Mouse (Mus musculus) MEL (cell line): Measurements from ENCODE around the gene Braf. TPM values are rescaled to one million over a fixed set of nuclear protein-coding genes. Genes with fewer than 3 reads are reported as not detected.

ENCODE experiments used
- DNase-seq: peaks from one replicate; pipeline ENCODE4 v3.0.0; 2011; ENCODE audit warnings: low read depth, low spot score
- H3K27ac ChIP-seq: 2 replicates; pipeline ENCODE4 v1.5.1; 2012; ENCODE audit warnings: low read depth, mild to moderate bottlenecking, control low read depth, low read length, moderate library complexity; ENCODE audit not compliant: control insufficient read depth
- H3K27me3 ChIP-seq, 2 experiments: fragments of 150-350 bp in 1 of 2; sonication (generic) in 1 of 2; 2 replicates each; pipeline ENCODE4 v1.6.1; 2012; ENCODE audit warnings: low read length in 2 of 2, mild to moderate bottlenecking in 2 of 2, improper control_type of control experiment in 1 of 2, moderate library complexity in 1 of 2; ENCODE audit not compliant: insufficient read depth in 2 of 2, control insufficient read depth in 1 of 2
- H3K36me3 ChIP-seq, 2 experiments: 2 replicates each; pipeline ENCODE4 v1.6.1; 2012 to 2014; ENCODE audit warnings: low read length in 2 of 2, improper control_type of control experiment in 1 of 2, inconsistent platforms in 1 of 2, mild to moderate bottlenecking in 1 of 2; ENCODE audit not compliant: insufficient read depth in 2 of 2, control insufficient read depth in 1 of 2
- H3K4me1 ChIP-seq, 2 experiments: fragments of 150-350 bp in 1 of 2; sonication (generic) in 1 of 2; 2 replicates each; pipeline ENCODE4 v1.6.1; 2012; ENCODE audit warnings: low read length in 2 of 2, improper control_type of control experiment in 1 of 2, mild to moderate bottlenecking in 1 of 2; ENCODE audit not compliant: insufficient read depth in 2 of 2, control insufficient read depth in 1 of 2
- H3K4me3 ChIP-seq, 2 experiments: fragments of 150-350 bp in 1 of 2; sonication (generic) in 1 of 2; 2 replicates each; pipeline ENCODE4 v1.5.1; 2012; ENCODE audit warnings: low read depth in 2 of 2, low read length in 2 of 2, mild to moderate bottlenecking in 2 of 2, moderate library complexity in 2 of 2, control low read depth in 1 of 2, improper control_type of control experiment in 1 of 2; ENCODE audit not compliant: control insufficient read depth in 1 of 2, insufficient read depth in 1 of 2
- H3K79me2 ChIP-seq: 2 replicates; pipeline ENCODE4 v1.6.1; 2012; ENCODE audit warnings: mild to moderate bottlenecking, low read length, moderate library complexity; ENCODE audit not compliant: control insufficient read depth, poor library complexity, insufficient read depth
- H3K9ac ChIP-seq: 2 replicates; pipeline ENCODE4 v1.6.1; 2012; ENCODE audit warnings: low read depth, mild to moderate bottlenecking, control low read depth, low read length, moderate library complexity; ENCODE audit not compliant: control insufficient read depth, poor library complexity, severe bottlenecking
- H3K9me3 ChIP-seq: fragments of 150-350 bp; sonication (generic); replicated peaks from 2 replicates; pipeline ENCODE4 v1.6.1; 2012; ENCODE audit warnings: mild to moderate bottlenecking, low read length, improper control_type of control experiment, moderate library complexity; ENCODE audit not compliant: insufficient read depth
- BHLHE40 ChIP-seq: IDR thresholded peaks from 2 replicates; pipeline ENCODE4 v1.6.1; 2012; ENCODE audit warnings: low read depth, mild to moderate bottlenecking, inconsistent platforms, low read length, improper control_type of control experiment, borderline replicate concordance
- CHD1 ChIP-seq: IDR thresholded peaks from 2 replicates; pipeline ENCODE4 v1.6.1; 2012; ENCODE audit warnings: low read depth, mild to moderate bottlenecking, inconsistent platforms, low read length, improper control_type of control experiment
- CHD2 ChIP-seq: IDR thresholded peaks from 2 replicates; pipeline ENCODE4 v1.6.1; 2011; ENCODE audit warnings: low read length, improper control_type of control experiment
- CTCF ChIP-seq, 3 experiments: IDR thresholded peaks in 2 of 3; conservative IDR thresholded peaks in 1 of 3; 2 replicates each; pipeline ENCODE4 v1.5.1; 2011 to 2012; ENCODE audit warnings: low read length in 3 of 3, low read depth in 2 of 3, mild to moderate bottlenecking in 2 of 3, improper control_type of control experiment in 1 of 3, inconsistent platforms in 1 of 3, mixed read lengths in 1 of 3, moderate library complexity in 1 of 3; ENCODE audit not compliant: control insufficient read depth in 1 of 3, insufficient read depth in 1 of 3, poor library complexity in 1 of 3, severe bottlenecking in 1 of 3
- E2F4 ChIP-seq: IDR thresholded peaks from 2 replicates; pipeline ENCODE4 v1.6.1; 2011; ENCODE audit warnings: low read depth, low read length, improper control_type of control experiment, borderline replicate concordance
- EP300 ChIP-seq, 2 experiments: IDR thresholded peaks; 2 replicates each; pipeline ENCODE4 v1.6.1; 2011; ENCODE audit warnings: improper control_type of control experiment in 2 of 2, low read length in 2 of 2, low read depth in 1 of 2, mild to moderate bottlenecking in 1 of 2
- ETS1 ChIP-seq: IDR thresholded peaks from 2 replicates; pipeline ENCODE4 v1.6.1; 2012; ENCODE audit warnings: low read depth, mild to moderate bottlenecking, inconsistent platforms, low read length, improper control_type of control experiment, moderate library complexity
- KAT2A ChIP-seq: conservative IDR thresholded peaks from 2 replicates; pipeline ENCODE4 v1.6.1; 2012; ENCODE audit warnings: low read depth, low read length, improper control_type of control experiment, inconsistent platforms
- MAFK ChIP-seq: IDR thresholded peaks from 2 replicates; pipeline ENCODE4 v1.6.1; 2011; ENCODE audit warnings: low read depth, mild to moderate bottlenecking, low read length, improper control_type of control experiment, borderline replicate concordance
- MEF2A ChIP-seq: IDR thresholded peaks from 2 replicates; pipeline ENCODE4 v1.6.1; 2014; ENCODE audit warnings: low read depth, mild to moderate bottlenecking, inconsistent platforms, low read length, improper control_type of control experiment; ENCODE audit not compliant: poor library complexity, insufficient replicate concordance, severe bottlenecking; ENCODE audit errors: extremely low read depth
- MXI1 ChIP-seq: IDR thresholded peaks from 2 replicates; pipeline ENCODE4 v1.6.1; 2011; ENCODE audit warnings: mild to moderate bottlenecking, low read depth, low read length, improper control_type of control experiment
- MYC ChIP-seq: IDR thresholded peaks from 2 replicates; pipeline ENCODE4 v1.6.1; 2011; ENCODE audit warnings: low read depth, mild to moderate bottlenecking, low read length, improper control_type of control experiment, moderate library complexity
- POLR2A ChIP-seq, 2 experiments: IDR thresholded peaks; 2 replicates each; pipeline ENCODE4 v1.6.1; 2011 to 2012; ENCODE audit warnings: low read length in 2 of 2, mild to moderate bottlenecking in 2 of 2, control low read depth in 1 of 2, improper control_type of control experiment in 1 of 2, low read depth in 1 of 2, moderate library complexity in 1 of 2; ENCODE audit not compliant: control insufficient read depth in 1 of 2, insufficient read depth in 1 of 2, poor library complexity in 1 of 2
- POLR2AphosphoS5 ChIP-seq: IDR thresholded peaks from 2 replicates; pipeline ENCODE4 v1.6.1; 2012; ENCODE audit warnings: low read depth, borderline replicate concordance, mild to moderate bottlenecking, inconsistent platforms, low read length, moderate library complexity, mixed read lengths
- RAD21 ChIP-seq: IDR thresholded peaks from 2 replicates; pipeline ENCODE4 v1.6.1; 2011; ENCODE audit warnings: mild to moderate bottlenecking, low read depth, low read length, improper control_type of control experiment
- RCOR1 ChIP-seq: IDR thresholded peaks from 2 replicates; pipeline ENCODE4 v1.6.1; 2012; ENCODE audit warnings: low read depth, mild to moderate bottlenecking, inconsistent platforms, low read length, improper control_type of control experiment
- SMC3 ChIP-seq: IDR thresholded peaks from 2 replicates; pipeline ENCODE4 v1.6.1; 2011; ENCODE audit warnings: low read depth, low read length, improper control_type of control experiment
- TAL1 ChIP-seq: IDR thresholded peaks from 2 replicates; pipeline ENCODE4 v1.6.1; 2012; ENCODE audit warnings: mild to moderate bottlenecking, inconsistent platforms, low read length, moderate library complexity, mixed read lengths
- TBP ChIP-seq: IDR thresholded peaks from 2 replicates; pipeline ENCODE4 v1.8.0; 2011; ENCODE audit warnings: low read depth, low read length, improper control_type of control experiment
- UBTF ChIP-seq: IDR thresholded peaks from 2 replicates; pipeline ENCODE4 v1.6.1; 2012; ENCODE audit warnings: low read depth, mild to moderate bottlenecking, inconsistent platforms, low read length, improper control_type of control experiment, moderate library complexity, borderline replicate concordance; ENCODE audit not compliant: insufficient read depth
- USF2 ChIP-seq, 2 experiments: IDR thresholded peaks; 2 replicates each; pipeline ENCODE4 v1.6.1; 2011 to 2012; ENCODE audit warnings: improper control_type of control experiment in 2 of 2, low read length in 2 of 2, borderline replicate concordance in 1 of 2, inconsistent platforms in 1 of 2, low read depth in 1 of 2, mild to moderate bottlenecking in 1 of 2; ENCODE audit not compliant: insufficient read depth in 1 of 2
- ZC3H11A ChIP-seq: IDR thresholded peaks from 2 replicates; pipeline ENCODE4 v1.6.1; 2012; ENCODE audit warnings: low read depth, mild to moderate bottlenecking, inconsistent platforms, low read length, improper control_type of control experiment
- ZKSCAN1 ChIP-seq: IDR thresholded peaks from 2 replicates; pipeline ENCODE4 v1.6.1; 2012; ENCODE audit warnings: low read depth, mild to moderate bottlenecking, inconsistent platforms, low read length, improper control_type of control experiment, moderate library complexity
- ZNF384 ChIP-seq: IDR thresholded peaks from 2 replicates; pipeline ENCODE4 v1.6.1; 2012; ENCODE audit warnings: low read depth, mild to moderate bottlenecking, inconsistent platforms, low read length, improper control_type of control experiment
- polyA plus RNA-seq, 2 experiments: library from polyadenylated mRNA; stranded (reverse) in 1 of 2; unstranded in 1 of 2; fragments of >175 nt in 1 of 2; fragments of >200 nt in 1 of 2; gene quantifications; 2 replicates each; pipeline versions ENCODE4 v1.2.1 to v1.2.4; 2012; ENCODE audit warnings: low replicate concordance in 2 of 2, low read depth in 1 of 2; ENCODE audit not compliant: insufficient read length in 2 of 2, insufficient read depth in 1 of 2, missing spikeins in 1 of 2
- total RNA-seq: library from RNA; depleted of rRNA; stranded (reverse); fragments of 300-350 nt; gene quantifications from 2 replicates; pipeline ENCODE4 v1.2.3, GENCODE M21; 2012

Braf gene
- total and polyA plus RNA-seq, 3 experiments: 6.3 to 8.4 TPM; not detected in 1

DNA sequence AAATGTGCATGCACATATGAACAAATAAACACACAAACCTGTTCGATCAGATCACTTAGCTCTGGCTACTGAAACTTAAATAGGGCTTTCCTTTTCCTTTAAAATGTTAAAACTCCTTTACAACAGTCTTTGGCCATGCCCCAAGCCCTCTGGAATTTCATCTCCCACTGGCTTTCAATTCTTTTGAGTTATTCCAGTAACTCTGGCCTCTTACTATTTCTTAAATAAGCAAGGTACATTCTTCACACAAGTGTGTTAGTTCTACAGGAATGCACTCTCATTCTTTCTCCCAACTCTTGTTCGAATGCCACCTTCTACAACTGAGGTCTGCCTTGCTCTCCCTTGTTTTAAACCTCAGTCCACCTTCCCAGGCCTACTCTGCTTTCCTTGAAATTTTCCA lies 8.2 kb downstream of the Braf start:
- H3K27me3 ChIP-seq: no peaks in the 10 kb centered on the region
- no peak for TF ChIP-seq EP300 (IDR thresholded peaks at IDR 0.05; ENCODE audit: low read depth in 1 of 2, low read length in 2 of 2)
- TF ChIP-seq SMC3: no peak
- no peak for TF ChIP-seq CTCF (IDR thresholded peaks at IDR 0.05 in 2 of 3, conservative IDR thresholded peaks at IDR 0.05 in 1 of 3; ENCODE audit: control insufficient read depth in 1 of 3, insufficient read depth in 1 of 3, low read depth in 2 of 3, low read length in 3 of 3, poor library complexity in 1 of 3, severe bottlenecking in 1 of 3)
- TF ChIP-seq KAT2A: no peak
- no peak for TF ChIP-seq ZNF384
- TF ChIP-seq, all 39 proteins: peak for 0
- DNase-seq: no peak
- Histone ChIP-seq H3K4me3 (no peak overlapping the region), H3K9ac (no peak overlapping the region), H3K4me1 (no peaks in the 10 kb centered on the region), H3K9me3 (no peaks in the 10 kb centered on the region), H3K36me3 (no peaks in the 10 kb centered on the region; a peak in 1 of 4 replicates), H3K79me2 (peaks cover 13% of the 10 kb centered on the region), H3K27ac (no peak overlapping the region)

DNA sequence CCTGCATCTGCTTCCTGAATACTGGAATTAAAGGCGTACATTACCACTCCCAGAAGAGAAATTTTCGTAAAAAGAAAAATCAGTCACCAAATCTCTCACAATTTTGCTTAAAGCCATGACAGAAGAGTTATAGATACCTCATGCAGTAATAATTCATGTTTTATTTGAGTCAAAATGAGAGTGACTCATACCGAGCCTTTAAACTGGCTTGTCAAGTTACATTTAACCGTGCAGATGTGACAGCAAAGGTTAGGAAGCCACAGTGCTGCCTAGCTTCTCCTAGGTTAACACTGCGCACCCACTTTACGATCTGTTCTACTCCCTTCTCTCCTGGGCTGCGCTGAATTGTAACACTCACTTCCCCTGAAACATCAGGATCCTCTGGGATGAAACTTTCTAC lies 10.9 kb downstream of the Braf start:
- no peaks in the 10 kb centered on the region for H3K4me1 ChIP-seq
- TF ChIP-seq POLR2A (IDR thresholded peaks at IDR 0.05; ENCODE audit: control insufficient read depth in 1 of 2, insufficient read depth in 1 of 2, low read depth in 1 of 2, low read length in 2 of 2, poor library complexity in 1 of 2): no peak
- no peak for TF ChIP-seq RAD21
- TF ChIP-seq ZNF384: no peak
- no peak for TF ChIP-seq RCOR1
- TF ChIP-seq MAFK: no peak
- TF ChIP-seq E2F4: no peak
- TF ChIP-seq, all 39 proteins: peak for 0
- no peak overlapping the region for H3K4me3 ChIP-seq

DNA sequence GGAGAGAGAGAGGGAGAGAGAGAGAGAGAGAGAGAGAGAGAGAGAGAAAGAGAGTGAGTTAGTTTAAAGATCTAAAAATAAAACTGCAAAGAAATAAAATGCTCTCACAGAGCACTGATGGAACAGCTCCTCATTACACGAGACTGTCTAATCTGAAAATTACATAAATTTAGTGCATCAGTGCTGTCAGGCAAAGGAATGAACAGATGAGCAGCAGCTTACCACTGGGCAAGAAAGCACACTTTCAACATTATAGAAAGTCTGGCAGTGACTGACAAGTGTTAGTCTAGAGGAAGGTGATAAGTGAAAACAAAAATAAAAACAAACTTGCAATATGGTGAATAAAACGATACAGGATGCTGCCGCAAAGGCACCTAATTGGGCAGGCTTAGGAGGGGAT lies 11.9 kb downstream of the Braf start:
- Histone ChIP-seq H3K9ac (no peak overlapping the region), H3K9me3 (no peaks in the 10 kb centered on the region), H3K36me3 (peaks cover 0 to 3% of the 10 kb centered on the region in 2 experiments; a peak in 2 of 4 replicates), H3K79me2 (no peaks in the 10 kb centered on the region; the same call in 1 of the 2 replicates), H3K27me3 (no peaks in the 10 kb centered on the region), H3K4me1 (no peaks in the 10 kb centered on the region), H3K4me3 (no peak overlapping the region), H3K27ac (no peak overlapping the region)
- DNase-seq: no peak
- TF ChIP-seq POLR2AphosphoS5: no peak
- no peak for TF ChIP-seq USF2 (IDR thresholded peaks at IDR 0.05; ENCODE audit: borderline replicate concordance in 1 of 2, insufficient read depth in 1 of 2, low read depth in 1 of 2, low read length in 2 of 2)
- TF ChIP-seq E2F4: no peak
- no peak for TF ChIP-seq ZKSCAN1
- no peak for TF ChIP-seq ZC3H11A
- no peak for TF ChIP-seq TAL1
- TF ChIP-seq ETS1: no peak
- no peak for TF ChIP-seq EP300 (IDR thresholded peaks at IDR 0.05; ENCODE audit: low read depth in 1 of 2, low read length in 2 of 2)
- TF ChIP-seq MYC: no peak
- TF ChIP-seq BHLHE40: no peak
- TF ChIP-seq TBP: no peak
- no peak for TF ChIP-seq CHD1
- TF ChIP-seq POLR2A (IDR thresholded peaks at IDR 0.05; ENCODE audit: control insufficient read depth in 1 of 2, insufficient read depth in 1 of 2, low read depth in 1 of 2, low read length in 2 of 2, poor library complexity in 1 of 2): no peak
- TF ChIP-seq ZNF384: no peak
- no peak for TF ChIP-seq UBTF
- no peak for TF ChIP-seq CHD2
- TF ChIP-seq MAFK: no peak
- no peak for TF ChIP-seq MXI1
- no peak for TF ChIP-seq MEF2A

More for the DNA sequence above, 10.9 kb downstream of the Braf start:
- peaks cover 0 to 3% of the 10 kb centered on the region in 2 experiments; a peak in 2 of 4 replicates for H3K36me3 ChIP-seq
- no peak overlapping the region for H3K27ac ChIP-seq
- H3K9me3 ChIP-seq: no peaks in the 10 kb centered on the region
- no peak for DNase-seq
- no peak overlapping the region for H3K9ac ChIP-seq
- no peaks in the 10 kb centered on the region for H3K27me3 ChIP-seq
- peaks cover under 1% of the 10 kb centered on the region for H3K79me2 ChIP-seq
